Comparison of ENCODE assay signal across 8 mouse cellular contexts in the genomic region with DNA sequence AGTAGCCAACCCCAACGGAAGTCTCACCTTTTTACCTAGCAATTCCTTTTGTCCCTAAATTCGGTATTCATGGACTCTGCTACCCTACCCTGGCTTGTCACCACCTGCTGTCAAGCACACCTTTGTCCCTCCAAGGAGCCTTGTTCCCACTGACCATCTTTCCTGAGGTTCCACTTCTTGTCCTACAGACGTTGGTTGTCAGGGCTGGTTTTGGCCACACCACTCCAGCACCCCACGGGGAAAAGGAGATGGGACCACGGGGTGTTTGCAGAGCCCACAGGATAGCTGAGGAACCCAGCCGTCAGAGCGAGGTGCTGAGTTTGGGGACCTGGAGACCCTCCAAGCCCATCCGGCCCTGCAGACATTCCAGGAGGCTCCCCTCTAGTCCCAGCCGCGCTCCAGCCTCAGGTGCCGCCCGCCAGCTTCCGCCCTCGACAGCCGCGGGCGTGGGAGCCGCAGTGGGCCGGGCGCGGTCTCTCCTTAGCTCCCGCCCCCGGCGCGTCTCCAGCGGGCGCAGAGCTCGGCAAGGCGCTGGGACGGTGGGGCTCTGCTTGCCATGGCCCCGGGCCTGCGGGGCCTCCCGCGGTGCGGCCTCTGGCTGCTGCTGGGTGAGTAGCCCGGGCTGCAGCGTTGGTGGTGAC. TPM values are rescaled to one million over a fixed set of nuclear protein-coding genes. Genes with fewer than 3 reads are reported as not detected.
DNase-seq lines count a peak whose midpoint lies in the region; ATAC-seq lines count a peak whose summit lies in the region.

A gene (plus strand): TSS at position 290 of the 641 bp plus-strand sequence.

- H3K4me3 ChIP-seq in forebrain, embryonic 12.5 days (replicated peaks) = peak within 1 kb of the TSS; percentile 42

- H3K4me1 ChIP-seq in forebrain, embryonic 12.5 days = peaks cover 9% of the 10 kb centered on the region

- peak; percentile 79 for DNase-seq in CD4-positive, CD25-positive, alpha-beta regulatory T cell, adult 2 months (ENCODE audit: low read depth, low spot score)
- DNase-seq in layer of hippocampus, postnatal 36 days = peak in 1 of 2 experiments; percentile 63
- DNase-seq in lung, postnatal 25 days (ENCODE audit: low spot score) = peak; percentile 38
- peak; percentile 49 for DNase-seq in retina, embryonic 14.5 days (ENCODE audit: low spot score)
- peak; percentile 37 for DNase-seq in urinary bladder, postnatal 25 days (ENCODE audit: low spot score)

- peak; percentile 67 for ATAC-seq in activated CD4-positive, CD25-positive, alpha-beta regulatory T cell, adult 4 months
- ATAC-seq in forebrain, embryonic 12.5 days (ENCODE audit: low FRiP score) = no peak
- peak; percentile 33 to 52; a peak in 2 of 4 replicates for ATAC-seq in hematopoietic stem cell, adult 5-6 weeks (replicated peaks in 1 of 2; ENCODE audit: insufficient read depth in 1 of 2, low FRiP score in 2 of 2, low TSS enrichment in 1 of 2, low read depth in 1 of 2, poor library complexity in 2 of 2, severe bottlenecking in 2 of 2)

- H3K36me3 ChIP-seq in forebrain, embryonic 12.5 days (replicated peaks) = no peaks in the 10 kb centered on the region

- no peaks in the 10 kb centered on the region for H3K9me3 ChIP-seq in forebrain, embryonic 12.5 days

- peak within 1 kb of the TSS; percentile 36 for H3K9ac ChIP-seq in forebrain, embryonic 12.5 days

- 4% methylated on average over 37 of the region's 37 CpGs for WGBS in forebrain, embryonic 12.5 days

- H3K4me2 ChIP-seq in forebrain, embryonic 12.5 days = peak within 1 kb of the TSS; percentile 74

- peaks cover 45% of the 10 kb centered on the region for H3K27me3 ChIP-seq in forebrain, embryonic 12.5 days

- H3K27ac ChIP-seq in forebrain, embryonic 12.5 days = no peak within 1 kb of the TSS

RNA-seq across cellular contexts. Expression of the gene that starts here (rescaled TPM):
- 10 to 100 TPM; 25.3 to 30.0 TPM for polyA plus RNA-seq in activated CD4-positive, CD25-positive, alpha-beta regulatory T cell, adult 4 months (2017; shearing (Covaris generic))
- polyA plus RNA-seq in forebrain, embryonic 12.5 days (2016; fragmentation: Nextera tagmentation; extraction: Ambion mirVana) = 0.10 and 0.26 TPM in 2 replicates
- total RNA-seq in hematopoietic stem cell, adult 5-6 weeks (2017) = 138 and 151 TPM in 2 replicates
- total RNA-seq in layer of hippocampus, postnatal 36 days (2021) = 10 to 100 TPM; 60.8 to 65.0 TPM

Comparison
In these comparisons a context has a peak if more than half of its experiments do, and no peak if none do; other contexts are left out.
1. RNA of the gene that starts here (polyA plus RNA-seq): 25.3 to 30.0 TPM in activated CD4-positive, CD25-positive, alpha-beta regulatory T cell, adult 4 months; 0.10 to 0.26 TPM in forebrain, embryonic 12.5 days; every median in the first group is over 10 times any median in the second.